Mouse (Mus musculus): ENCODE measurements at regions not wholly inside any gene's neighbourhood (a gene's known extent, or its start where the extent isn't known, plus 50 kb on each side); places are given as distances from the start of the nearest gene placed in this dataset.

GRCm38 (mm10) chrX:11665077-11665974 is 337.7 kb downstream of the H2al1j start:
- TF ChIP-seq POLR2A (IDR thresholded peaks at IDR 0.05; ENCODE audit: control insufficient read depth, low read depth, low read length) = no peak
- no peak for TF ChIP-seq CTCF (IDR thresholded peaks at IDR 0.05; ENCODE audit: control insufficient read depth, insufficient read depth, insufficient replicate concordance, low read depth, low read length)
- peak overlapping the region; percentile 44 for H3K27ac ChIP-seq (ENCODE audit: control insufficient read depth, insufficient read depth, low read depth, low read length)

GRCm38 (mm10) chrX:11666517-11666916 is 338.9 kb downstream of the H2al1j start:
- Histone ChIP-seq H3K27ac (ENCODE audit: control insufficient read depth, insufficient read depth, low read depth, low read length) (peak overlapping the region; percentile 32; the same call in 1 of the 2 replicates), H3K36me3 (ENCODE audit: control insufficient read depth, insufficient read depth, low read length) (no peaks in the 10 kb centered on the region), H3K27me3 (ENCODE audit: control insufficient read depth, insufficient read depth, low read length) (no peaks in the 10 kb centered on the region), H3K4me1 (ENCODE audit: control insufficient read depth, insufficient read depth, low read length) (peaks cover 13% of the 10 kb centered on the region), H3K4me3 (ENCODE audit: control insufficient read depth, low read depth, low read length) (no peak overlapping the region)
- no peak for TF ChIP-seq CTCF (IDR thresholded peaks at IDR 0.05; ENCODE audit: control insufficient read depth, insufficient read depth, insufficient replicate concordance, low read depth, low read length)
- no peak for TF ChIP-seq POLR2A (IDR thresholded peaks at IDR 0.05; ENCODE audit: control insufficient read depth, low read depth, low read length)

More at GRCm38 (mm10) chrX:11665077-11665974, 337.7 kb downstream of the H2al1j start:
- peaks cover 13% of the 10 kb centered on the region for H3K4me1 ChIP-seq (ENCODE audit: control insufficient read depth, insufficient read depth, low read length)
- H3K36me3 ChIP-seq (ENCODE audit: control insufficient read depth, insufficient read depth, low read length) = no peaks in the 10 kb centered on the region
- no peaks in the 10 kb centered on the region for H3K27me3 ChIP-seq (ENCODE audit: control insufficient read depth, insufficient read depth, low read length)
- H3K4me3 ChIP-seq (ENCODE audit: control insufficient read depth, low read depth, low read length) = peak overlapping the region; percentile 67

DNA sequence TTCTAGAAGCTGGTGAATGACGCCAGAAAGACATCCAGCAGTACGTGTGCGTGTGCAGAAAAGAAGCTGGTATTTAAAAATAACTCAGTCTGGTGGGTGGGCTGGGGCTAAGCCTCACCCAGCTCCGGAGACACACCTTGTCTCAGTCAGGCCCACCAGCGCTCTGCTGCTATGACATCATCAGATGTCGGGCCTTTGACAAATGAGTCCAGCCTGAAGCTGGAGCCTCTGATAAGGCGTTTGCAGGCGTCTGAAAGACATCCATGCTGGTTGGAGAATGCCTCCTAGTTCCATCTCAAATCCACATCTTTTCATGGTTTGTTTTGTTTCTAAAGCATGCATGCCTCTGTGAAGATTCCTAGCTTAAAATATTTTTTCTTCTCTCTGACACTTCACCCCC is 344.2 kb downstream of the H2al1j start:
- TF ChIP-seq CTCF (IDR thresholded peaks at IDR 0.05; ENCODE audit: control insufficient read depth, insufficient read depth, insufficient replicate concordance, low read depth, low read length) = no peak
- no peak for TF ChIP-seq POLR2A (IDR thresholded peaks at IDR 0.05; ENCODE audit: control insufficient read depth, low read depth, low read length)
- Histone ChIP-seq H3K4me3 (ENCODE audit: control insufficient read depth, low read depth, low read length) (no peak overlapping the region), H3K27me3 (ENCODE audit: control insufficient read depth, insufficient read depth, low read length) (no peaks in the 10 kb centered on the region), H3K4me1 (ENCODE audit: control insufficient read depth, insufficient read depth, low read length) (no peaks in the 10 kb centered on the region), H3K27ac (ENCODE audit: control insufficient read depth, insufficient read depth, low read depth, low read length) (no peak overlapping the region), H3K36me3 (ENCODE audit: control insufficient read depth, insufficient read depth, low read length) (no peaks in the 10 kb centered on the region)

GRCm38 (mm10) chrX:11678086-11678485 is 350.5 kb downstream of the H2al1j start:
- Histone ChIP-seq H3K27ac (ENCODE audit: control insufficient read depth, insufficient read depth, low read depth, low read length) (no peak overlapping the region), H3K4me1 (ENCODE audit: control insufficient read depth, insufficient read depth, low read length) (no peaks in the 10 kb centered on the region), H3K36me3 (ENCODE audit: control insufficient read depth, insufficient read depth, low read length) (no peaks in the 10 kb centered on the region), H3K27me3 (ENCODE audit: control insufficient read depth, insufficient read depth, low read length) (no peaks in the 10 kb centered on the region), H3K4me3 (ENCODE audit: control insufficient read depth, low read depth, low read length) (no peak overlapping the region)
- TF ChIP-seq CTCF (IDR thresholded peaks at IDR 0.05; ENCODE audit: control insufficient read depth, insufficient read depth, insufficient replicate concordance, low read depth, low read length) (no peak), POLR2A (IDR thresholded peaks at IDR 0.05; ENCODE audit: control insufficient read depth, low read depth, low read length) (no peak)

DNA sequence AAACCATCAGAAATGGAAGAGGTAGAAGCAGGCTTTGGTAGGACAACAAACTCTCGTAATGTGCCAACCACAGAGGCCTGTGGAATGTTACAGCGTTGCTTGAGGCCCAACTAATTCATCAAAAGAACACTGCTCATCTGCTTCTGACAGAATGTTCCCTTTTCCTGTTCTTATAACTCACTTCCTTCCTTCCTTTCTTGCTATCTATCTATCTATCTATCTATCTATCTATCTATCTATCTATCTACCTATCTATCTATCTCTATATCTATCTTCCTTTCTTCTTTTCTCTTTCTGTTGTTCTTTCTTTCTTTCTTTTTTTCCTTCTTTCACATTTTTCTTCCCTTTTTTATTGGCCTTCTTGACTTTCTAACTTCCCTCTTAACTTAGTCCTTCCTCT is 353.7 kb downstream of the H2al1j start:
- no peaks in the 10 kb centered on the region for H3K27me3 ChIP-seq (ENCODE audit: control insufficient read depth, insufficient read depth, low read length)
- no peaks in the 10 kb centered on the region for H3K36me3 ChIP-seq (ENCODE audit: control insufficient read depth, insufficient read depth, low read length)
- no peaks in the 10 kb centered on the region for H3K4me1 ChIP-seq (ENCODE audit: control insufficient read depth, insufficient read depth, low read length)

DNA sequence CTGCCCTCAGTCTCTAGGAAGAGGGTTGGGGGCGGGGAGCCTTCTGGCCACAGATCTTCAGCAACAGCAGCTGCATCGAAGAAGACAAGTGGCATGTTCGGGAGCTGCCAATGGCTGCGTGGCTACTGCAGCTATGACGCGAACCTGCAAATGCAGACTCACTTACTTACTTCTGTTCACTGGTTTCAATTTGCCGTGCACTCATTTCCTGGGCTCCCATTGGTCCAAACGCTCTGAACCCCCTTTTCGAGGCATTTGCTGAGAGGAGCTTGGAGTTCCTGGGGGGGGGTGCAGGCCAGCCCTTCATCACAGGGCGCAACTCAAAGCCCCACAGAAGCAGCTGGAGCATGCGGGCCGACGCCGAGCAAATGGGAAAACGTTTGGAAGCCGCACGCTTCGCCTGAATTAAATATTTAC is 362.4 kb downstream of the H2al1j start:
- Histone ChIP-seq H3K27ac (ENCODE audit: control insufficient read depth, insufficient read depth, low read depth, low read length) (no peak overlapping the region), H3K27me3 (ENCODE audit: control insufficient read depth, insufficient read depth, low read length) (no peaks in the 10 kb centered on the region), H3K4me1 (ENCODE audit: control insufficient read depth, insufficient read depth, low read length) (no peaks in the 10 kb centered on the region; the same call in 1 of the 2 replicates), H3K36me3 (ENCODE audit: control insufficient read depth, insufficient read depth, low read length) (no peaks in the 10 kb centered on the region), H3K4me3 (ENCODE audit: control insufficient read depth, low read depth, low read length) (no peak overlapping the region)
- no peak for TF ChIP-seq CTCF (IDR thresholded peaks at IDR 0.05; ENCODE audit: control insufficient read depth, insufficient read depth, insufficient replicate concordance, low read depth, low read length)

More for the DNA sequence above, 353.7 kb downstream of the H2al1j start:
- Histone ChIP-seq H3K27ac (ENCODE audit: control insufficient read depth, insufficient read depth, low read depth, low read length) (no peak overlapping the region), H3K4me3 (ENCODE audit: control insufficient read depth, low read depth, low read length) (no peak overlapping the region)
- TF ChIP-seq POLR2A (IDR thresholded peaks at IDR 0.05; ENCODE audit: control insufficient read depth, low read depth, low read length) = no peak
- no peak for TF ChIP-seq CTCF (IDR thresholded peaks at IDR 0.05; ENCODE audit: control insufficient read depth, insufficient read depth, insufficient replicate concordance, low read depth, low read length)

GRCm38 (mm10) chrX:11690446-11690845 is 362.8 kb downstream of the H2al1j start:
- TF ChIP-seq CTCF (IDR thresholded peaks at IDR 0.05; ENCODE audit: control insufficient read depth, insufficient read depth, insufficient replicate concordance, low read depth, low read length) (no peak), POLR2A (IDR thresholded peaks at IDR 0.05; ENCODE audit: control insufficient read depth, low read depth, low read length) (no peak)
- no peak overlapping the region for H3K27ac ChIP-seq (ENCODE audit: control insufficient read depth, insufficient read depth, low read depth, low read length)
- no peaks in the 10 kb centered on the region for H3K27me3 ChIP-seq (ENCODE audit: control insufficient read depth, insufficient read depth, low read length)
- H3K4me3 ChIP-seq (ENCODE audit: control insufficient read depth, low read depth, low read length) = no peak overlapping the region
- no peaks in the 10 kb centered on the region; the same call in 1 of the 2 replicates for H3K4me1 ChIP-seq (ENCODE audit: control insufficient read depth, insufficient read depth, low read length)
- no peaks in the 10 kb centered on the region for H3K36me3 ChIP-seq (ENCODE audit: control insufficient read depth, insufficient read depth, low read length)

Measured in testis, adult 2 months (tissue).